Comparison of ENCODE assay signal across 25 mouse cellular contexts in genomic region chr6:88051206-88051605, GRCm38 (mm10).
"Had no signal": no experiment of that assay in that cellular context is flagged by ENCODE, and none has a peak within 500 bp of the region (broad histone marks: within the 10 kb centered on the region; RNA-seq: fewer than 3 reads in every experiment).

No protein-coding gene starts in this region.

- H3K36me3 ChIP-seq: heart, embryonic 13.5 days; heart, embryonic 15.5 days; hindbrain, embryonic 13.5 days; hindbrain, embryonic 15.5 days; kidney, embryonic 15.5 days; limb, embryonic 13.5 days had no signal

- ATAC-seq: forebrain, postnatal 0 days; hindbrain, postnatal 0 days; intestine, embryonic 16.5 days had no signal

- H3K9ac ChIP-seq: forebrain, postnatal 0 days; heart, embryonic 13.5 days; heart, embryonic 15.5 days; hindbrain, embryonic 13.5 days; hindbrain, embryonic 15.5 days; kidney, embryonic 15.5 days; limb, embryonic 13.5 days had no signal

- H3K27me3 ChIP-seq: kidney, embryonic 15.5 days had no signal

- DNase-seq: forebrain, postnatal 0 days; gastrocnemius, postnatal 14 days; gastrocnemius, postnatal 36 days; heart, adult 11 months; heart, adult 2 months; heart, postnatal 14 days; heart, postnatal 36 days; kidney, adult 11 months; kidney, adult 2 months; kidney, adult 9 months; kidney, postnatal 14 days; kidney, postnatal 36 days; layer of hippocampus, adult 9-11 months; layer of hippocampus, postnatal 36 days; left cerebral cortex, postnatal 4 days had no signal

- H3K9me3 ChIP-seq: heart, embryonic 15.5 days; hindbrain, embryonic 13.5 days; hindbrain, embryonic 15.5 days; kidney, embryonic 15.5 days; limb, embryonic 13.5 days had no signal

- H3K4me2 ChIP-seq: heart, embryonic 11.5 days; heart, embryonic 13.5 days; heart, embryonic 15.5 days; hindbrain, embryonic 13.5 days; hindbrain, embryonic 15.5 days; kidney, embryonic 15.5 days; limb, embryonic 13.5 days had no signal

- H3K4me3 ChIP-seq: heart, adult 2 months; heart, embryonic 13.5 days; heart, embryonic 15.5 days; hindbrain, embryonic 13.5 days; hindbrain, embryonic 15.5 days; kidney, embryonic 15.5 days; limb, embryonic 13.5 days had no signal

- H3K27ac ChIP-seq: heart, adult 2 months; heart, embryonic 13.5 days; heart, embryonic 15.5 days; hindbrain, embryonic 13.5 days; hindbrain, embryonic 15.5 days; hindbrain, postnatal 0 days; kidney, embryonic 15.5 days; kidney, postnatal 0 days; limb, embryonic 13.5 days had no signal

- H3K4me1 ChIP-seq: heart, embryonic 13.5 days; heart, embryonic 15.5 days; hindbrain, embryonic 13.5 days; hindbrain, embryonic 15.5 days; kidney, embryonic 15.5 days; limb, embryonic 13.5 days had no signal
